Mouse (Mus musculus): ENCODE measurements around the gene Henmt1.

The Henmt1 gene

GRCm38 (mm10) chr3:109005777-109006176 lies 66.1 kb downstream of the Henmt1 start:
- no peak for DNase-seq

DNA sequence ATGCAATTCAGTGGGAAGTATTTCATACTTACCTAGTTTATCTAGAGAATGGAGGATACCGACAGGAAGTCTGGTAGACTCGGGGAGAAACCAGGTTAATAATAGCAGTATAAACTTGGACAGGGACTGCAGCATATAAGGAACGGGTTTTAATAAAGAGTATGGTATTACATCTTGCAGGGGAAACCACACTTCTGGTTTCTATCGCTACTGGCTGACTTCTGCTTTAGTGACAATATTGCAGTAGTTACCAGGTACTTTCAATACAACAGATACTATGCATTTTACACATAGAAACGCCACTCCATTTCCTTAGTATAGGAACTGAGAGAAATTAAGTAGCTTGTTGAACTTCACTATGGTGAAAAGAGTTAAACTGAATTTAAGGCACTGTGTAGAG lies 68.5 kb downstream of the Henmt1 start:
- no peak for DNase-seq

All from cerebellum, adult 9-11 months (tissue).